Mouse (Mus musculus): ENCODE measurements around the gene Samd14.

DNA sequence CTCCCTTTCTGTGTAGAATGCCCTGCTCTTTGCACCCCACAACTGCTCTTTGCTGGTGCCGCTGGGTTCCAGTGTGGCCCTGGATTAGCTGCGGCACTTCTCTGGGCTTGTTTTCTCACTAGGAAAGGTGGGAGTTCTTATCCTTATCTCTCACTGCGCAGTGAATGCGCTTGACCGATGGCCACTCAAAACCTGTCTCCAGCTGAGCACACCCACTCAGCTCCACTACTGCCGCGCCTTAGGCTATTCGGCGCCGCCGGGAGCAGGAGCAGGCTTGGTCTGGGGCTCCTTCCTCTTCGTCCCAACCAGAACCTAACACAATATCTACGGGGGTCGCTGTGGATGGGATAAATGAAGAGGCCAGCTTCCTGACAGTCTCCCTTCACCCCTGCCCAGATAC lies 23.9 kb downstream of the Samd14 start:
- TF ChIP-seq GATA1 (IDR thresholded peaks at IDR 0.05; ENCODE audit: low read length) = no peak
- no peak for TF ChIP-seq TAL1 (IDR thresholded peaks at IDR 0.05; ENCODE audit: low read length)

Data from erythroblast, embryonic 14.5 days (primary cell).